Mouse (Mus musculus) forebrain, embryonic 15.5 days (tissue): ENCODE results near the gene Tnnt3. TPM values are rescaled to one million over a fixed set of nuclear protein-coding genes. Genes with fewer than 3 reads are reported as not detected.

Experiments
- ATAC-seq: fragments of 200-750 bp; cut with Nextera tagmentation; replicated peaks from 2 replicates; pipeline ENCODE4 v1.8.0; 2017; ENCODE audit warnings: mild to moderate bottlenecking, moderate TSS enrichment, moderate library complexity
- H3K27ac ChIP-seq: fragments of 300-500 bp; sonication (generic); replicated peaks from 2 replicates; pipeline ENCODE4 v1.5.1; 2015; ENCODE audit warnings: mild to moderate bottlenecking, inconsistent platforms
- H3K27me3 ChIP-seq: fragments of 300-500 bp; sonication (generic); 2 replicates; pipeline ENCODE4 v1.6.1; 2015; ENCODE audit warnings: inconsistent platforms
- H3K36me3 ChIP-seq: fragments of 300-500 bp; sonication (generic); 2 replicates; pipeline ENCODE4 v1.6.1; 2015; ENCODE audit warnings: mild to moderate bottlenecking, inconsistent platforms
- H3K4me1 ChIP-seq: fragments of 300-500 bp; sonication (generic); 2 replicates; pipeline ENCODE4 v1.6.1; 2015; ENCODE audit warnings: inconsistent platforms
- H3K4me2 ChIP-seq: fragments of 300-500 bp; sonication (generic); replicated peaks from 2 replicates; pipeline ENCODE4 v1.6.1; 2015; ENCODE audit warnings: mild to moderate bottlenecking, inconsistent platforms
- H3K4me3 ChIP-seq: fragments of 300-500 bp; sonication (generic); 2 replicates; pipeline ENCODE4 v1.5.1; 2015; ENCODE audit warnings: mild to moderate bottlenecking, inconsistent platforms
- H3K9ac ChIP-seq: fragments of 300-500 bp; sonication (generic); replicated peaks from 2 replicates; pipeline ENCODE4 v1.6.1; 2015; ENCODE audit warnings: mild to moderate bottlenecking, inconsistent platforms
- H3K9me3 ChIP-seq: fragments of 300-500 bp; sonication (generic); 2 replicates; pipeline ENCODE4 v1.6.1; 2016; ENCODE audit warnings: inconsistent platforms
- WGBS: fragments of 180-500 bp; shearing (Covaris S2); methylation state at CpG from one replicate; pipeline ENCODE4 v1.1.7; 2015; ENCODE audit warnings: mixed read lengths; 5-methylcytosine and 5-hydroxymethylcytosine counted together
- polyA plus RNA-seq: library from polyadenylated mRNA; unstranded; fragments of >200 nt; fragmentation: Nextera tagmentation; extraction: Ambion mirVana; gene quantifications from 2 replicates; pipeline ENCODE4 v1.2.1, GENCODE M21; 2015

The Tnnt3 gene
- polyA plus RNA-seq, 1 experiment from 2014 or later: 0.98 TPM

GRCm38 (mm10) chr7:142478574-142478973 lies 20.1 kb upstream of the Tnnt3 start:
- Histone ChIP-seq H3K27ac (no peak overlapping the region), H3K4me1 (peaks cover 19% of the 10 kb centered on the region), H3K4me3 (no peak overlapping the region), H3K4me2 (no peak overlapping the region), H3K9ac (no peak overlapping the region), H3K36me3 (no peaks in the 10 kb centered on the region), H3K27me3 (no peaks in the 10 kb centered on the region), H3K9me3 (no peaks in the 10 kb centered on the region)
- 60% methylated on average over 2 of the region's 2 CpGs for WGBS
- ATAC-seq: no peak

GRCm38 (mm10) chr7:142479307-142479706 lies 19.3 kb upstream of the Tnnt3 start:
- no peak overlapping the region for H3K27ac ChIP-seq
- peaks cover 19% of the 10 kb centered on the region for H3K4me1 ChIP-seq
- H3K4me3 ChIP-seq: no peak overlapping the region
- H3K27me3 ChIP-seq: no peaks in the 10 kb centered on the region
- no peak overlapping the region for H3K9ac ChIP-seq
- no peak overlapping the region for H3K4me2 ChIP-seq
- H3K9me3 ChIP-seq: no peaks in the 10 kb centered on the region
- no peaks in the 10 kb centered on the region for H3K36me3 ChIP-seq
- ATAC-seq: no peak

GRCm38 (mm10) chr7:142479886-142480285 lies 18.8 kb upstream of the Tnnt3 start:
- Histone ChIP-seq H3K27me3 (no peaks in the 10 kb centered on the region), H3K4me3 (no peak overlapping the region), H3K27ac (no peak overlapping the region), H3K9ac (no peak overlapping the region), H3K9me3 (no peaks in the 10 kb centered on the region), H3K36me3 (no peaks in the 10 kb centered on the region), H3K4me1 (peaks cover 19% of the 10 kb centered on the region), H3K4me2 (no peak overlapping the region)
- no peak for ATAC-seq
- 88% methylated on average over 3 of the region's 3 CpGs for WGBS

GRCm38 (mm10) chr7:142480661-142481060 lies 18.0 kb upstream of the Tnnt3 start:
- ATAC-seq: no peak
- no peak overlapping the region for H3K27ac ChIP-seq
- no peak overlapping the region for H3K4me3 ChIP-seq
- H3K9ac ChIP-seq: no peak overlapping the region
- 93% methylated on average over 3 of the region's 3 CpGs for WGBS
- no peaks in the 10 kb centered on the region for H3K9me3 ChIP-seq
- H3K4me1 ChIP-seq: peaks cover 19% of the 10 kb centered on the region
- H3K36me3 ChIP-seq: no peaks in the 10 kb centered on the region
- no peaks in the 10 kb centered on the region for H3K27me3 ChIP-seq
- no peak overlapping the region for H3K4me2 ChIP-seq

GRCm38 (mm10) chr7:142481186-142481567 lies 17.5 kb upstream of the Tnnt3 start:
- H3K4me2 ChIP-seq: peak overlapping the region; percentile 60
- 15% methylated on average over 5 of the region's 5 CpGs for WGBS
- H3K4me3 ChIP-seq: peak overlapping the region; percentile 30; the same call in 1 of the 2 replicates
- H3K9me3 ChIP-seq: no peaks in the 10 kb centered on the region
- peak overlapping the region; percentile 47 for H3K9ac ChIP-seq
- peak overlapping the region; percentile 80 for H3K27ac ChIP-seq
- no peaks in the 10 kb centered on the region for H3K27me3 ChIP-seq
- ATAC-seq: no peak
- no peaks in the 10 kb centered on the region for H3K36me3 ChIP-seq
- peaks cover 19% of the 10 kb centered on the region for H3K4me1 ChIP-seq

- Histone ChIP-seq H3K4me2 (peak overlapping the region; percentile 60), H3K4me1 (peaks cover 20% of the 10 kb centered on the region), H3K36me3 (no peaks in the 10 kb centered on the region), H3K9ac (peak overlapping the region; percentile 47), H3K27me3 (no peaks in the 10 kb centered on the region), H3K27ac (peak overlapping the region; percentile 80), H3K9me3 (no peaks in the 10 kb centered on the region), H3K4me3 (peak overlapping the region; percentile 30)
- peak; percentile 70 for ATAC-seq
- under 1% methylated on average over 22 of the region's 22 CpGs for WGBS
These were observed 16.9 kb upstream of the Tnnt3 start for GRCm38 (mm10) chr7:142481568-142482255.

- peak overlapping the region; percentile 80 for H3K27ac ChIP-seq
- peaks cover 26% of the 10 kb centered on the region for H3K4me1 ChIP-seq
- no peaks in the 10 kb centered on the region for H3K9me3 ChIP-seq
- H3K36me3 ChIP-seq: no peaks in the 10 kb centered on the region
- peak overlapping the region; percentile 60; the same call in 1 of the 2 replicates for H3K4me2 ChIP-seq
- 16% methylated on average over 6 of the region's 6 CpGs for WGBS
- ATAC-seq: peak; percentile 41
- H3K9ac ChIP-seq: 0 out of 2 replicates have a peak overlapping the region, but pooled peaks have one; percentile 47
- no peak overlapping the region for H3K4me3 ChIP-seq
- H3K27me3 ChIP-seq: no peaks in the 10 kb centered on the region
These were observed 16.4 kb upstream of the Tnnt3 start for GRCm38 (mm10) chr7:142482256-142482609.

GRCm38 (mm10) chr7:142483136-142483535 lies 15.5 kb upstream of the Tnnt3 start:
- no peak overlapping the region for H3K4me3 ChIP-seq
- H3K27ac ChIP-seq: peak overlapping the region; percentile 80
- 43% methylated on average over 11 of the region's 11 CpGs for WGBS
- no peak overlapping the region for H3K4me2 ChIP-seq
- H3K4me1 ChIP-seq: peaks cover 30% of the 10 kb centered on the region
- no peak for ATAC-seq
- H3K9me3 ChIP-seq: no peaks in the 10 kb centered on the region
- no peaks in the 10 kb centered on the region for H3K27me3 ChIP-seq
- H3K36me3 ChIP-seq: no peaks in the 10 kb centered on the region
- no peak overlapping the region for H3K9ac ChIP-seq

- H3K4me1 ChIP-seq: peaks cover 30% of the 10 kb centered on the region
These were observed 13.9 kb upstream of the Tnnt3 start for GRCm38 (mm10) chr7:142484780-142485179.

GRCm38 (mm10) chr7:142486751-142487162 lies 11.9 kb upstream of the Tnnt3 start:
- Histone ChIP-seq H3K4me3 (no peak overlapping the region), H3K9me3 (no peaks in the 10 kb centered on the region), H3K4me2 (no peak overlapping the region), H3K27ac (no peak overlapping the region; the same call in 1 of the 2 replicates), H3K4me1 (peaks cover 22% of the 10 kb centered on the region), H3K9ac (no peak overlapping the region), H3K36me3 (no peaks in the 10 kb centered on the region), H3K27me3 (no peaks in the 10 kb centered on the region)
- 80% methylated on average over 8 of the region's 8 CpGs for WGBS
- ATAC-seq: no peak

More at GRCm38 (mm10) chr7:142484780-142485179, 13.9 kb upstream of the Tnnt3 start:
- ATAC-seq: no peak
- Histone ChIP-seq H3K4me3 (no peak overlapping the region), H3K4me2 (no peak overlapping the region), H3K9me3 (no peaks in the 10 kb centered on the region), H3K9ac (no peak overlapping the region), H3K27ac (no peak overlapping the region), H3K36me3 (no peaks in the 10 kb centered on the region), H3K27me3 (no peaks in the 10 kb centered on the region)
- 82% methylated on average over 12 of the region's 12 CpGs for WGBS

GRCm38 (mm10) chr7:142487341-142487859 lies 11.2 kb upstream of the Tnnt3 start:
- Histone ChIP-seq H3K4me3 (no peak overlapping the region), H3K4me1 (peaks cover 16% of the 10 kb centered on the region), H3K4me2 (0 out of 2 replicates have a peak overlapping the region, but pooled peaks have one; percentile 16), H3K9ac (no peak overlapping the region), H3K9me3 (no peaks in the 10 kb centered on the region), H3K27me3 (no peaks in the 10 kb centered on the region), H3K27ac (peak overlapping the region; percentile 12; the same call in 1 of the 2 replicates), H3K36me3 (no peaks in the 10 kb centered on the region)
- 11% methylated on average over 9 of the region's 9 CpGs for WGBS
- ATAC-seq: peak; percentile 65

GRCm38 (mm10) chr7:142488053-142488452 lies 10.6 kb upstream of the Tnnt3 start:
- Histone ChIP-seq H3K4me3 (no peak overlapping the region), H3K9me3 (no peaks in the 10 kb centered on the region), H3K4me2 (no peak overlapping the region), H3K36me3 (no peaks in the 10 kb centered on the region), H3K9ac (no peak overlapping the region), H3K4me1 (peaks cover 11% of the 10 kb centered on the region), H3K27me3 (no peaks in the 10 kb centered on the region), H3K27ac (no peak overlapping the region)
- ATAC-seq: no peak
- 79% methylated on average over 3 of the region's 3 CpGs for WGBS
